Mouse (Mus musculus) stomach, embryonic 16.5 days (tissue): Measurements from ENCODE around the gene Lrtm1. TPM values are rescaled to one million over a fixed set of nuclear protein-coding genes. Genes with fewer than 3 reads are reported as not detected.

Source experiments
- ATAC-seq: fragments of 200-750 bp; cut with Nextera tagmentation; 2 replicates; pipeline ENCODE4 v1.8.0; 2017; ENCODE audit warnings: moderate number of reproducible peaks, moderate TSS enrichment; ENCODE audit not compliant: insufficient read depth, low FRiP score
- H3K27ac ChIP-seq: fragments of 300-500 bp; sonication (generic); 2 replicates; pipeline ENCODE4 v1.5.1; 2014; ENCODE audit warnings: low read length
- H3K27me3 ChIP-seq: fragments of 300-500 bp; sonication (generic); 2 replicates; pipeline ENCODE4 v1.6.1; 2014; ENCODE audit warnings: low read length, control low read depth, mixed read lengths; ENCODE audit not compliant: control insufficient read depth, insufficient read depth
- H3K36me3 ChIP-seq: fragments of 300-500 bp; sonication (generic); 2 replicates; pipeline ENCODE4 v1.6.1; 2014; ENCODE audit warnings: low read length; ENCODE audit not compliant: control insufficient read depth, insufficient read depth
- H3K4me1 ChIP-seq: fragments of 300-500 bp; sonication (generic); 2 replicates; pipeline ENCODE4 v1.6.1; 2014; ENCODE audit warnings: low read length, control low read depth, mixed read lengths; ENCODE audit not compliant: control insufficient read depth, insufficient read depth
- H3K4me2 ChIP-seq: fragments of 300-500 bp; sonication (generic); 2 replicates; pipeline ENCODE4 v1.6.1; 2014; ENCODE audit warnings: low read depth, low read length, mixed read lengths
- H3K4me3 ChIP-seq: fragments of 300-500 bp; sonication (generic); replicated peaks from 2 replicates; pipeline ENCODE4 v1.5.1; 2014; ENCODE audit warnings: mild to moderate bottlenecking, low read length
- H3K9ac ChIP-seq: fragments of 300-500 bp; sonication (generic); 2 replicates; pipeline ENCODE4 v1.6.1; 2014; ENCODE audit warnings: low read length
- H3K9me3 ChIP-seq: fragments of 300-500 bp; sonication (generic); replicated peaks from 2 replicates; pipeline ENCODE4 v1.6.1; 2016; ENCODE audit warnings: low read length, control low read depth; ENCODE audit not compliant: control insufficient read depth
- WGBS: fragments of 180-500 bp; shearing (Covaris S2); extraction: QIAGEN DNeasy Blood & Tissue Kit; methylation state at CpG from one replicate; pipeline ENCODE4 v1.1.7; 2014; 5-methylcytosine and 5-hydroxymethylcytosine counted together
- polyA plus RNA-seq: library from polyadenylated mRNA; unstranded; fragments of >200 nt; fragmentation: Nextera tagmentation; extraction: Ambion mirVana; gene quantifications from 2 replicates; pipeline ENCODE4 v1.2.1, GENCODE M21; 2015

Lrtm1 gene
- 0.06 and 0.90 TPM in 2 replicates for polyA plus RNA-seq

DNA sequence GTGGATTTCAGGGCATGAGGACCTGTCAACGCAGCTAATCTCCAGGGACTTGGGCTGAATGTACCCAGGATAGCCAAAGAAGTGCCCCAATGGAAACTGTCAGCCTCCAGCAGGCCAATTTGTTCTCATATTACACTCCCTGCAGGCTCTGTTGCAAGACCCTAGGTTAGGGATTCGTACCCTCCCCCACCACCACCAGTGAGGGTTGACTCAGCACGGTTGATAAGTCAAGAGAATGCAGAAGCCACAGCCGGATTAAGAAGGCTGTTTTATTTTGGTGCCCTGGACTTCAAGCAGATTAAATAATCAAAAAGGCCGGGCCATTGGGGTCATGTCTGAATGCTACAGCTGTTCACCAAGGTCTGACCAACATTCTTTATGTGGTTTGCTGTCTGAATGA lies at the start of gene Lrtm1:
Lrtm1 (plus strand) TSS at position 326 of the 400 bp plus-strand sequence.
- ATAC-seq = no peak
- Histone ChIP-seq H3K9me3 (no peaks in the 10 kb centered on the region), H3K9ac (no peak within 1 kb of the TSS), H3K4me2 (no peak within 1 kb of the TSS), H3K4me3 (no peak within 1 kb of the TSS), H3K27ac (no peak within 1 kb of the TSS), H3K36me3 (no peaks in the 10 kb centered on the region), H3K4me1 (no peaks in the 10 kb centered on the region), H3K27me3 (no peaks in the 10 kb centered on the region)
- WGBS = 17% methylated on average over 5 of the region's 5 CpGs

DNA sequence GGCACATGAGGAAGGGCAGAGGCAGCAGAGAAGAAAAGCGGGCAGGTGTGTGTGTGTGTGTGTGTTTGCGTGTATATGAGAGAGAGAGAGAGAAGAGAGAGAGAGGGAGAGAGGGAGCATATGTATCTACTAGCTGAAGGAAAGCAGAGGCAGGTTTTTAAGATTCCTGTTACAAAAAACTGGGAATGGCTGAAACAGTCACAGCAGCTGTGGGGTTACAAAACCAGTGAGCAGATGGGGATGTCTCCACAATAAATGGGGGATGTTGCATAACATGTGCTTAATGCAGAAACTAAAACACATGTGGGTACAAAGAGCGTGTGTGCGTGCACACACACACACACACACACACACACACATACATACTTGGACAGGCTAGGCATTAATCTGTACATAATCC lies 48.8 kb upstream of the Lrtm1 start:
- Histone ChIP-seq H3K27ac (no peak overlapping the region), H3K9me3 (no peaks in the 10 kb centered on the region), H3K9ac (no peak overlapping the region), H3K4me2 (no peak overlapping the region), H3K36me3 (no peaks in the 10 kb centered on the region), H3K4me3 (no peak overlapping the region), H3K27me3 (no peaks in the 10 kb centered on the region; the same call in 1 of the 2 replicates), H3K4me1 (no peaks in the 10 kb centered on the region)
- WGBS = 81% methylated on average over 4 of the region's 4 CpGs
- no peak for ATAC-seq

DNA sequence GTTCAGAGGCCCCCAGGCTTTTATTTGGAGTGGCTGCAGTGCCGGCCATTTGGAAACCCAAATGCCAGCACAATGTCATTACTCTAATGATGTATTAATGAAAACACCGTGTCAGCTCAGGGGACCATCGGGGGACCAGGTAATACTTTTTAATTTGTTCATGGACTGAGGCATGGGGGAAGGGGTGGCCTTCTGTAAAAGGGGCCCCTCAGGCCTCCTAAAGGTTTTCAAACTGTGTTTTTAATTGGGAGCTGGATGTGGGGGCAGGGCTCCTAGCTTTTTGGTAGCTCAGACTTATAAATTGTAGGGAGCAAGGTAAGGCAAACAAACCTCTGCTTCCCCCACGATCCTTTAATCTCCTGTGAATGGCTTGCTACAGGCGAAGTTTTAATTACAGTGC lies 45.4 kb upstream of the Lrtm1 start:
- Histone ChIP-seq H3K9ac (no peak overlapping the region), H3K27ac (no peak overlapping the region), H3K4me3 (no peak overlapping the region), H3K9me3 (no peaks in the 10 kb centered on the region), H3K4me2 (no peak overlapping the region), H3K36me3 (no peaks in the 10 kb centered on the region), H3K27me3 (no peaks in the 10 kb centered on the region; the same call in 1 of the 2 replicates), H3K4me1 (no peaks in the 10 kb centered on the region)
- WGBS = 43% methylated on average over 5 of the region's 5 CpGs
- ATAC-seq = no peak

DNA sequence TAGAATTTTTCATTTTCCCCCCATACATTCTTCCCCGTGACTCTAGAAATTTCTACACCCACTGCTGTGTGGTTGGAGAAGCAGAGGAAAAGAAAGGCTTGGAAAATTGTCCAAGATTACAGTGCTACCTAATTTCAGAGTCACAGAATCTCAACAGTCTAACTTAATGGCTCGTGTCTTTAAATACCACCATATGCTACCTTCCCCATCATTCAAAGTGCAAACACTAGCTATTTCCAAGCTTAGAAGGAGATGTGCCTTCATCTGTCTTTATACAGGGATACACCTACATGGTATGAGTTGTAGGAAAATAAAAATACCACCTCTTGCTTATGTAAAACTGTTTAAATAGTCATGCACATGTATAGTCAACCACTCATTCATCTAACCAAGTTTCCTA lies 38.8 kb upstream of the Lrtm1 start:
- no peaks in the 10 kb centered on the region for H3K4me1 ChIP-seq
- no peak for ATAC-seq
- no peak overlapping the region for H3K27ac ChIP-seq
- no peak overlapping the region for H3K9ac ChIP-seq
- no peak overlapping the region for H3K4me2 ChIP-seq
- WGBS = 92% methylated on average over 2 of the region's 2 CpGs
- H3K9me3 ChIP-seq = no peaks in the 10 kb centered on the region
- no peak overlapping the region for H3K4me3 ChIP-seq
- H3K36me3 ChIP-seq = no peaks in the 10 kb centered on the region
- H3K27me3 ChIP-seq = no peaks in the 10 kb centered on the region

DNA sequence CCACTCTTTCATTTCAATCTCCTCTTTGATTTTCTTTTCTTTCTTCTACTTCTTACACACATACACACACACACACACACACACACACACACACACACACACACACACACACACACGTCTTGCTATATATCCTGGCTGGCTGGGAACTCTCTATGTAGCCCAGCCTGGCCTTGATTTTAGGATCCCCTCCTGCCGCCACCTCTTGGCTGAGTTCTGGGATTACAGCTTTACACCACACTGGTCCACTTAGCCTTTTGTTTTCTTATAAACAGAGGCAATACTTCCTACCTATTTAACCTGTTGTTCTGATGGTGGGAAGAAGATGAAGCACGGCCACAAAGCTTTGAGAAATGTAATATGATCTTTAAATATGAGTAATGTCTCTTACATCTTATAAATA lies 37.5 kb upstream of the Lrtm1 start:
- Histone ChIP-seq H3K9ac (no peak overlapping the region), H3K4me2 (no peak overlapping the region)
- no peak for ATAC-seq

DNA sequence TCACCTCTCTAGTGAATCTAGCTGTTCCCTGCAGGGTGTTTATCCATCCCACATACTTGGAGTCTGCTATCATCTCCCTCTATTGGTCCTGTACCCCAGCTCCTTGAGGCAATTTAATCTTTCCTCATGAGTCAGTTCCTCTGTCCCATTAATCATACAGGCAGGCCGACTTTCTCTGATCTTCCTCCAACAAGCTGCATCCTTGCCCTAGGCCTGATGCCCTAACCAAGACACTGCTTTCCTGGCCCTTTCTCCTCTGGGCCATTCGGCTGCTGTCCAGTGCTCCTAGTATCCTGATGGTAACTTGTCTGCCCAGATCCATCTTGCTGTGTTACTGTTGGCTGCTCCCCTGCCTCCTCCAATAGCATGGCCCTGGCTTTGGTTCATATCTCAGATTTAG lies 33.7 kb upstream of the Lrtm1 start:
- H3K4me2 ChIP-seq = no peak overlapping the region
- H3K4me1 ChIP-seq = no peaks in the 10 kb centered on the region
- WGBS = 60% methylated on average over 2 of the region's 2 CpGs
- H3K27ac ChIP-seq = no peak overlapping the region
- no peak overlapping the region for H3K4me3 ChIP-seq
- ATAC-seq = no peak
- no peaks in the 10 kb centered on the region for H3K27me3 ChIP-seq
- no peak overlapping the region for H3K9ac ChIP-seq
- H3K36me3 ChIP-seq = no peaks in the 10 kb centered on the region
- no peaks in the 10 kb centered on the region for H3K9me3 ChIP-seq

More for the DNA sequence above, 37.5 kb upstream of the Lrtm1 start:
- H3K36me3 ChIP-seq = no peaks in the 10 kb centered on the region
- no peaks in the 10 kb centered on the region for H3K27me3 ChIP-seq
- no peaks in the 10 kb centered on the region for H3K9me3 ChIP-seq
- H3K4me1 ChIP-seq = no peaks in the 10 kb centered on the region
- 41% methylated on average over 3 of the region's 3 CpGs for WGBS
- H3K27ac ChIP-seq = no peak overlapping the region
- H3K4me3 ChIP-seq = no peak overlapping the region

DNA sequence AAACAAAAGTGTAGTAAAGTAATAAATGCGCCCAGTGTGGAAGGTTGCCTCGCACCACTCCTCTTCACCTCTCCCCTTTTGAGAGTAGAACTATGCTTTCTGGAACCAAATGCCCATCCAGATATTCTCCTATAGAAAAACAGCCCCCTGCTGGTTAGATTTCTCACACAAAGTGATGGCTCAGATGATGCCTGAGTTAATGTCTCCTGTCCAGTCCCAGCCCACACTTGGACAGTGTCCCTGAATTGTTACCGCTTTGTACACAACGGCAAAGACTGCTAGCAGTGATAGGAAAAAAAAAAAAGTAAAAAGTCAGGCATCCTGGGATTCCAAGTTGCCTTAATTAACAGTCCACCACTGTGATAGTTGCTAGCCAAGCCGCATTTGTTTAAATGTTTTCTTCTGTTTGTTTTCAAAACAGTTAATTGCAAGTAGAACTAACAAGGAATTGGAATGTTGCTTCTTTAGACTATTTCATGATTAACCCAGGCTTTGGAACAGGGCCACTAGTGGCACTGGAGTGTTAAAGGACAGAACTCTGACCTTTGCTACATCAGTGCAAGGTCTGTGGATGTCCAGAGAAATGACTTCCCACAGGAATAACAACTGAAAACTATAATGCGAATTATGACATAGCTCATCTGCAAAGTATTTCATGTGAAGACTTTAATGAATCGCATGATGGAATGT lies 29.7 kb upstream of the Lrtm1 start:
- Histone ChIP-seq H3K9me3 (no peaks in the 10 kb centered on the region), H3K4me1 (no peaks in the 10 kb centered on the region), H3K27me3 (no peaks in the 10 kb centered on the region), H3K36me3 (no peaks in the 10 kb centered on the region), H3K27ac (no peak overlapping the region), H3K4me3 (no peak overlapping the region), H3K4me2 (no peak overlapping the region), H3K9ac (no peak overlapping the region)
- ATAC-seq = no peak
- WGBS = 81% methylated on average over 7 of the region's 7 CpGs

DNA sequence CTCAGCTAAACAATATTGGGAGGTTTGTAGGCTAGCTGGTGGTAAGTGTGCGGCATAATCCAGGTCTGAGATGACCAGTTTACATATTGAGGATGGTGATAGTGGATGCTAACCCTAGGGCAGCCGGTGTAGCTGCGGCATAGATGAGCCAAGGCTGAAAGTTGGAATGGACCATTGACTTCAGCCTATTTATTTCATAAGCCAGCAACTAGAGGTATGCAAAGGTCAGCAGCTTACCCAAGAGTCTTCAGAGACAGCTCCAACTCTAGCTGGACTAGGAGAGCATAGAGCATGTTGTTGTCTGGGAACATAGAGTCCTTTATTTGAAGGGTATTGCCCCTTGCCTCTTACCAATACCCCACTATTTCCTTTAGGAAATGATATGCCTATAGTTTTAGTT lies 21.4 kb upstream of the Lrtm1 start:
- Histone ChIP-seq H3K9me3 (no peaks in the 10 kb centered on the region), H3K27me3 (no peaks in the 10 kb centered on the region), H3K4me3 (no peak overlapping the region), H3K27ac (no peak overlapping the region), H3K9ac (no peak overlapping the region), H3K36me3 (no peaks in the 10 kb centered on the region), H3K4me1 (no peaks in the 10 kb centered on the region), H3K4me2 (no peak overlapping the region)
- WGBS = 95% methylated on average over 3 of the region's 3 CpGs
- no peak for ATAC-seq

DNA sequence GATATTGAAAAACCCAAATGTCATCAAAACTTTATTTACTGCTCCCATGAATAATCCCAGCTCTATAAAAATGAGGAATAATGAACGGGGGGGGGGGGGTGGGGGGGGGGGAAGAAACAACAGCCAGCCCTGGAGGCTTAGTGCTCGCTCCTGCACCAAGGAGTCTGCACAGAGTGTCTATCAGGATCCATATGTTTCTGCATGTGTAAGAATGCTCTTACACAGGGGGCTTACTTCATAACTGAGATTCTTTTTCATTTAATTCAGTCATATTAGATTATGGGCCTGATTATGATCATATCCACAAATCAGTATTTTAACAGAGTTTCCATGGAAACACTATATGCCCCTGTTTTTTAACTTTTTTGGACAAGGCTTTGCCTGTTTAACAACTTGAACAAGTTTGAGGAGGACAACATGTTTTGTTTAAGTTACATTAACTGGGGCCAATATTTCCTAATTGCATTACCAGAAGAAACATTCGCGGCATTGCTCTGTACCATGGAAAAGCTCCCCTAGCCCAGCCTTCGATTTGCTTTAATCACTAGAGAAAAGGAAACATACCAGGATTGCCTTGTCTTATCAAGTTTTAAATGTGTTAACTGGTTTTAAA lies 12.7 kb upstream of the Lrtm1 start:
- no peak for ATAC-seq
- 88% methylated on average over 4 of the region's 5 CpGs for WGBS
- Histone ChIP-seq H3K4me3 (no peak overlapping the region), H3K4me2 (no peak overlapping the region), H3K9ac (no peak overlapping the region), H3K4me1 (no peaks in the 10 kb centered on the region), H3K27me3 (no peaks in the 10 kb centered on the region), H3K27ac (no peak overlapping the region), H3K9me3 (no peaks in the 10 kb centered on the region), H3K36me3 (no peaks in the 10 kb centered on the region)
